Mouse (Mus musculus) ovary, postnatal 10 days (tissue): Measurements from ENCODE around the gene Fbl.
"Not testable (repeated sequence)": the region's sequence is repeated elsewhere in the genome, so short reads cannot be mapped to it uniquely, and the experiment has no call there.

ENCODE experiments used
- DNase-seq: peaks from one replicate; pipeline ENCODE4 v3.0.0; 2022; ENCODE audit warnings: low spot score

Fbl gene

GRCm38 (mm10) chr7:28169489-28170422, at the start of gene Fbl:
Gene Fbl, plus strand, starts transcription at chr7:28169710.
- peak; percentile 67 for DNase-seq

- DNase-seq: no peak
These were observed 40.3 kb upstream of the Fbl start, which contains the start of gene 9530053A07Rik for GRCm38 (mm10) chr7:28129166-28129565. Gene 9530053A07Rik, plus strand, starts transcription at chr7:28129466.

- no peak for DNase-seq
These were observed 31.9 kb upstream of the Fbl start for GRCm38 (mm10) chr7:28137613-28138012.

- DNase-seq: peak; percentile 39
These were observed 21.2 kb upstream of the Fbl start for GRCm38 (mm10) chr7:28148263-28148662.

- no peak for DNase-seq
These were observed 19.7 kb upstream of the Fbl start for GRCm38 (mm10) chr7:28149841-28150240.

GRCm38 (mm10) chr7:28151584-28152221, 17.8 kb upstream of the Fbl start:
- no peak for DNase-seq

GRCm38 (mm10) chr7:28153595-28153994, 15.9 kb upstream of the Fbl start:
- not testable (repeated sequence) for DNase-seq

GRCm38 (mm10) chr7:28159292-28159691, 10.2 kb upstream of the Fbl start:
- DNase-seq: no peak

GRCm38 (mm10) chr7:28159893-28160292, 9.6 kb upstream of the Fbl start:
- DNase-seq: no peak

- no peak for DNase-seq
These were observed 8.3 kb upstream of the Fbl start for GRCm38 (mm10) chr7:28161163-28161749.

- no peak for DNase-seq
These were observed 4.1 kb upstream of the Fbl start for GRCm38 (mm10) chr7:28165406-28165805.

- DNase-seq: peak; percentile 28
These were observed 992 bp upstream of the Fbl start for GRCm38 (mm10) chr7:28168320-28169115.

GRCm38 (mm10) chr7:28175358-28175757, 5.8 kb downstream of the Fbl start:
- DNase-seq: no peak

GRCm38 (mm10) chr7:28179228-28179627, 9.7 kb downstream of the Fbl start, which contains the start of gene Dyrk1b:
Gene Dyrk1b, plus strand, starts transcription at chr7:28179469.
- peak; percentile 94 for DNase-seq

- DNase-seq: peak; percentile 87
These were observed 10.3 kb downstream of the Fbl start for GRCm38 (mm10) chr7:28179741-28180377.

- no peak for DNase-seq
These were observed 11.4 kb downstream of the Fbl start for GRCm38 (mm10) chr7:28180890-28181289.

- no peak for DNase-seq
These were observed 11.9 kb downstream of the Fbl start for GRCm38 (mm10) chr7:28181376-28181775.

GRCm38 (mm10) chr7:28182320-28182719, 12.8 kb downstream of the Fbl start:
- no peak for DNase-seq

GRCm38 (mm10) chr7:28185884-28186283, 16.4 kb downstream of the Fbl start:
- no peak for DNase-seq

- DNase-seq: no peak
These were observed 17.1 kb downstream of the Fbl start for GRCm38 (mm10) chr7:28186631-28187030.

- no peak for DNase-seq
These were observed 22.0 kb downstream of the Fbl start for GRCm38 (mm10) chr7:28191489-28191888.
